Mouse (Mus musculus) kidney, adult 2 months (tissue): ENCODE data around the gene Utrn.

Source experiments
- CTCF ChIP-seq: fragments of 200-500 bp; conservative IDR thresholded peaks from 2 replicates; pipeline ENCODE4 v1.5.1; 2011; ENCODE audit warnings: low read depth, mild to moderate bottlenecking, control low read depth, low read length, moderate library complexity, mixed read lengths; ENCODE audit not compliant: insufficient read depth, insufficient read length
- POLR2A ChIP-seq: fragments of 200-500 bp; IDR thresholded peaks from one replicate; pipeline ENCODE4 v1.6.1; 2011; ENCODE audit warnings: low read depth, low read length, control low read depth

- no peak for TF ChIP-seq CTCF
- no peak for TF ChIP-seq POLR2A
These were observed 20.6 kb downstream of the Utrn start for GRCm38 (mm10) chr10:12848322-12849108.
